Mouse (Mus musculus) heart, embryonic 12.5 days (tissue): ENCODE results near the gene Abca7. TPM values are rescaled to one million over a fixed set of nuclear protein-coding genes. Genes with fewer than 3 reads are reported as not detected.
A peak's percentile ranks its signal among the peaks of the same experiment; 100 is the strongest.

Source experiments
- ATAC-seq: fragments of 200-750 bp; cut with Nextera tagmentation; 2 replicates; pipeline ENCODE4 v1.8.0; 2017; ENCODE audit warnings: moderate TSS enrichment, moderate library complexity; ENCODE audit not compliant: insufficient number of reproducible peaks, low FRiP score
- H3K27ac ChIP-seq: fragments of 300-500 bp; sonication (generic); 2 replicates; pipeline ENCODE4 v1.5.1; 2016; ENCODE audit warnings: mild to moderate bottlenecking, moderate library complexity; ENCODE audit not compliant: poor library complexity, severe bottlenecking
- H3K27me3 ChIP-seq: fragments of 300-500 bp; sonication (generic); replicated peaks from 2 replicates; pipeline ENCODE4 v1.6.1; 2016; ENCODE audit warnings: mild to moderate bottlenecking, moderate library complexity
- H3K36me3 ChIP-seq: fragments of 300-500 bp; sonication (generic); 2 replicates; pipeline ENCODE4 v1.6.1; 2016; ENCODE audit warnings: mild to moderate bottlenecking, moderate library complexity
- H3K4me1 ChIP-seq: fragments of 300-500 bp; sonication (generic); replicated peaks from 2 replicates; pipeline ENCODE4 v1.6.1; 2016; ENCODE audit warnings: mild to moderate bottlenecking
- H3K4me2 ChIP-seq: fragments of 300-500 bp; sonication (generic); 2 replicates; pipeline ENCODE4 v1.6.1; 2016; ENCODE audit warnings: mild to moderate bottlenecking, moderate library complexity
- H3K4me3 ChIP-seq: fragments of 300-500 bp; sonication (generic); 2 replicates; pipeline ENCODE4 v1.5.1; 2016; ENCODE audit warnings: mild to moderate bottlenecking
- H3K9ac ChIP-seq: fragments of 300-500 bp; sonication (generic); 2 replicates; pipeline ENCODE4 v1.6.1; 2016; ENCODE audit warnings: mild to moderate bottlenecking, moderate library complexity
- H3K9me3 ChIP-seq: fragments of 300-500 bp; sonication (generic); replicated peaks from 2 replicates; pipeline ENCODE4 v1.6.1; 2016; ENCODE audit warnings: mild to moderate bottlenecking, moderate library complexity
- WGBS: fragments of 180-500 bp; shearing (Covaris S2); methylation state at CpG from one replicate; pipeline ENCODE4 v1.1.7; 2016; 5-methylcytosine and 5-hydroxymethylcytosine counted together
- polyA plus RNA-seq: library from polyadenylated mRNA; unstranded; fragments of >200 nt; fragmentation: Nextera tagmentation; extraction: Ambion mirVana; gene quantifications from 2 replicates; pipeline ENCODE4 v1.2.1, GENCODE M21; 2016

The Abca7 gene
- polyA plus RNA-seq, 1 experiment from 2014 or later = 5.1 TPM

- H3K9ac ChIP-seq = no peak overlapping the region
- 0 out of 2 replicates have a peak, but pooled peaks cover 5% of the 10 kb centered on the region for H3K9me3 ChIP-seq
- H3K27ac ChIP-seq = no peak overlapping the region
- H3K4me2 ChIP-seq = no peak overlapping the region
- H3K4me3 ChIP-seq = no peak overlapping the region
- no peak for ATAC-seq
- 84% methylated on average over 8 of the region's 8 CpGs for WGBS
- H3K36me3 ChIP-seq = peaks cover 52% of the 10 kb centered on the region
- H3K4me1 ChIP-seq = peaks cover 17% of the 10 kb centered on the region
- H3K27me3 ChIP-seq = peaks cover 42% of the 10 kb centered on the region
Measured at GRCm38 (mm10) chr10:79974668-79975067, 21.6 kb upstream of the Abca7 start.

- Histone ChIP-seq H3K4me3 (no peak overlapping the region), H3K4me1 (peaks cover 25% of the 10 kb centered on the region), H3K36me3 (peaks cover 56% of the 10 kb centered on the region), H3K27ac (no peak overlapping the region), H3K27me3 (peaks cover 28% of the 10 kb centered on the region), H3K9me3 (0 out of 2 replicates have a peak, but pooled peaks cover 5% of the 10 kb centered on the region), H3K4me2 (no peak overlapping the region), H3K9ac (no peak overlapping the region)
- no peak for ATAC-seq
- WGBS = 85% methylated on average over 28 of the region's 28 CpGs
Measured at GRCm38 (mm10) chr10:79976071-79976721, 20.1 kb upstream of the Abca7 start.

DNA sequence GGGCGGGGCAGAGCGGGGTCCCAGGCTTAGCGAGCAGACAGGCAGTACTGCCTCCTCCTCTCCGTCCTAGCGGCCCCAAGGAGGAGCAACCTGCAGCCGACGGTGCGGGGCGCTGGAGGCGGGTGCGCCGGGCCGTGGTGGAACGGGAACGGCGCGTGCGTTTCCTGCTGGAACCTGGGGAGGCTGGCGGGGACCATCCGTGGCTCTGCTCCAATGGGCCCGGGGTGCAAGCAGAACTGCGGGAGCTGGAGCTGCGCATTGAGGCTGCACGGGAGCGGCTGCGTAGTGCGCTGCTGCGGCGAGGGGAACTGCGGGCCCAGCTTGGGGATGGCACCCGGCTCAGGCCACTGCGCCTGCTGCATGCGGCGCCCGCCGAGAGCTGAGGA lies 19.6 kb upstream of the Abca7 start:
- H3K27me3 ChIP-seq = peaks cover 23% of the 10 kb centered on the region
- peaks cover 27% of the 10 kb centered on the region for H3K4me1 ChIP-seq
- 0 out of 2 replicates have a peak, but pooled peaks cover 5% of the 10 kb centered on the region for H3K9me3 ChIP-seq
- H3K36me3 ChIP-seq = peaks cover 62% of the 10 kb centered on the region
- H3K4me3 ChIP-seq = no peak overlapping the region
- H3K4me2 ChIP-seq = no peak overlapping the region
- 79% methylated on average over 36 of the region's 36 CpGs for WGBS
- ATAC-seq = no peak
- no peak overlapping the region for H3K27ac ChIP-seq
- no peak overlapping the region for H3K9ac ChIP-seq

DNA sequence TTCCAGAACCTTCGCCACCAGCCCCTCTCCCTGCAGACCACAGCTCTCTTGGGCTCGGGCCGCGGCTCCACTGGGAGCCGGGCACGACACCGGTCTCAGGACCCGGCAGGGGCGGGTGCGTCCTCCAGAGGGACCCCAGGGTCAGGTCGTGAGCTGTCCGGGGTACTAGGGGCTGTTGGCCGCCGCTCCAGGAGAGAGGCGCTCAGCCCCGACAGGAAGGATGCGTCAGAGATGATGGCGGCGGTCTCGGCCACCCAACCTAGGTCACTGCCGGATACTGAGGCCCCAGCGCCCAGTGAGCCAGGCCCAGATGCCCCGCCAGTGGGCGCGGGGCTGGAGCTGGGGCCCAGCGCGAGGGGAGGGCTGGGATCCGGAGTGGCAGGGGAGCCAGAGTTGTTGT lies 19.0 kb upstream of the Abca7 start:
- ATAC-seq = no peak
- peaks cover 30% of the 10 kb centered on the region for H3K4me1 ChIP-seq
- no peak overlapping the region for H3K4me2 ChIP-seq
- 0 out of 2 replicates have a peak, but pooled peaks cover 5% of the 10 kb centered on the region for H3K9me3 ChIP-seq
- H3K4me3 ChIP-seq = no peak overlapping the region
- WGBS = 79% methylated on average over 28 of the region's 28 CpGs
- peaks cover 17% of the 10 kb centered on the region for H3K27me3 ChIP-seq
- H3K36me3 ChIP-seq = peaks cover 62% of the 10 kb centered on the region
- no peak overlapping the region for H3K27ac ChIP-seq
- H3K9ac ChIP-seq = no peak overlapping the region

- 95% methylated on average over 21 of the region's 21 CpGs for WGBS
- no peak overlapping the region for H3K4me2 ChIP-seq
- H3K27ac ChIP-seq = no peak overlapping the region
- no peak for ATAC-seq
- peaks cover 9% of the 10 kb centered on the region for H3K27me3 ChIP-seq
- H3K4me1 ChIP-seq = peaks cover 33% of the 10 kb centered on the region
- no peak overlapping the region for H3K9ac ChIP-seq
- peaks cover 62% of the 10 kb centered on the region for H3K36me3 ChIP-seq
- 0 out of 2 replicates have a peak, but pooled peaks cover 5% of the 10 kb centered on the region for H3K9me3 ChIP-seq
- no peak overlapping the region for H3K4me3 ChIP-seq
Measured at GRCm38 (mm10) chr10:79978061-79978460, 18.2 kb upstream of the Abca7 start.

GRCm38 (mm10) chr10:79979401-79980155 lies 16.7 kb upstream of the Abca7 start:
- 87% methylated on average over 22 of the region's 22 CpGs for WGBS

GRCm38 (mm10) chr10:79983205-79983604 lies 13.1 kb upstream of the Abca7 start:
- Histone ChIP-seq H3K36me3 (peaks cover 25% of the 10 kb centered on the region), H3K4me1 (peaks cover 64% of the 10 kb centered on the region), H3K4me3 (peak overlapping the region; percentile 82), H3K4me2 (peak overlapping the region; percentile 90), H3K9ac (peak overlapping the region; percentile 97), H3K27me3 (no peaks in the 10 kb centered on the region), H3K9me3 (no peaks in the 10 kb centered on the region), H3K27ac (peak overlapping the region; percentile 94; the same call in 1 of the 2 replicates)
- WGBS = 71% methylated on average over 5 of the region's 5 CpGs
- ATAC-seq = no peak

More at GRCm38 (mm10) chr10:79979401-79980155, 16.7 kb upstream of the Abca7 start:
- no peak overlapping the region for H3K27ac ChIP-seq
- no peak for ATAC-seq
- H3K4me3 ChIP-seq = no peak overlapping the region
- H3K36me3 ChIP-seq = peaks cover 56% of the 10 kb centered on the region
- no peak overlapping the region for H3K4me2 ChIP-seq
- H3K4me1 ChIP-seq = peaks cover 39% of the 10 kb centered on the region
- 0 out of 2 replicates have a peak, but pooled peaks cover 5% of the 10 kb centered on the region for H3K9me3 ChIP-seq
- H3K9ac ChIP-seq = peak overlapping the region; percentile 40; the same call in 1 of the 2 replicates
- no peaks in the 10 kb centered on the region for H3K27me3 ChIP-seq

GRCm38 (mm10) chr10:79983670-79984069 lies 12.6 kb upstream of the Abca7 start:
- H3K9me3 ChIP-seq = no peaks in the 10 kb centered on the region
- peak overlapping the region; percentile 90 for H3K4me2 ChIP-seq
- H3K36me3 ChIP-seq = peaks cover 20% of the 10 kb centered on the region
- no peaks in the 10 kb centered on the region for H3K27me3 ChIP-seq
- peak overlapping the region; percentile 97 for H3K9ac ChIP-seq
- peaks cover 64% of the 10 kb centered on the region for H3K4me1 ChIP-seq
- H3K27ac ChIP-seq = peak overlapping the region; percentile 94
- 0 out of 2 replicates have a peak, but pooled peaks have one; percentile 0 for ATAC-seq
- H3K4me3 ChIP-seq = peak overlapping the region; percentile 82
- 4% methylated on average over 18 of the region's 21 CpGs for WGBS

- peaks cover 14% of the 10 kb centered on the region for H3K36me3 ChIP-seq
- H3K9ac ChIP-seq = peak within 1 kb of the TSS; percentile 97
- no peaks in the 10 kb centered on the region for H3K27me3 ChIP-seq
- under 1% methylated on average over 49 of the region's 49 CpGs for WGBS
- peak within 1 kb of the TSS; percentile 90 for H3K4me2 ChIP-seq
- H3K9me3 ChIP-seq = no peaks in the 10 kb centered on the region
- peak; percentile 78 for ATAC-seq
- H3K4me3 ChIP-seq = peak within 1 kb of the TSS; percentile 82
- H3K27ac ChIP-seq = peak within 1 kb of the TSS; percentile 94
- peaks cover 68% of the 10 kb centered on the region for H3K4me1 ChIP-seq
Measured at GRCm38 (mm10) chr10:79984195-79984816, 12.0 kb upstream of the Abca7 start, which contains the start of gene Tmem259. Gene Tmem259 (minus strand): TSS chr10:79984330.

- under 1% methylated on average over 22 of the region's 22 CpGs for WGBS
- ATAC-seq = peak; percentile 92
- H3K9me3 ChIP-seq = no peaks in the 10 kb centered on the region
- peaks cover 10% of the 10 kb centered on the region for H3K36me3 ChIP-seq
- H3K4me3 ChIP-seq = peak overlapping the region; percentile 82
- H3K27ac ChIP-seq = peak overlapping the region; percentile 94
- peaks cover 69% of the 10 kb centered on the region for H3K4me1 ChIP-seq
- H3K4me2 ChIP-seq = peak overlapping the region; percentile 90
- peak overlapping the region; percentile 97 for H3K9ac ChIP-seq
- no peaks in the 10 kb centered on the region for H3K27me3 ChIP-seq
Measured at GRCm38 (mm10) chr10:79984871-79985270, 11.4 kb upstream of the Abca7 start.
